18 mouse cellular contexts compared by ENCODE assay signal in the genomic region with DNA sequence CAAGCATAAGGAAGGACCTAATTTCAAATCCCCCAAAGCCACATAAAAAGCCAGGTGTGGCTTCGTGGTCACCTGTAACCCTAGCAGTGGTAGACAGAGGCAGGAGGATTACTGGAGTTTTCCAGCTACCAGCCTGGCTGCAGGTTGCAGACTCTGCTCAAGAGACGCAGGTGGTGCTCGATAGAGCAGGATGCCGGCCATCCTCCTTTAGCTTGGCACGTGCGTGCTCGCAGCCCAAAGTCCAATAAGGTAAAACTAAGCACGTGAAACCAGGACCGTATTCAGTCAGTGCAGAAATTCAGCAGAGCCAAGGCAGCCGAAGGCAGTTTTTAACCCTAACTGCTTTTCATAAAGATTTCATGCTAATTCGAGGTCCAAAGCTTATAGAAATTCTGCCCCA. TPM values are rescaled to one million over a fixed set of nuclear protein-coding genes. Genes with fewer than 3 reads are reported as not detected.
A peak's percentile ranks its signal among the peaks of the same experiment; 100 is the strongest.
DNase-seq lines count a peak whose midpoint lies in the region; ATAC-seq lines count a peak whose summit lies in the region.
"Had no signal": no experiment of that assay in that cellular context is flagged by ENCODE, and none has a peak within 500 bp of the region (broad histone marks: within the 10 kb centered on the region; RNA-seq: fewer than 3 reads in every experiment).

No protein-coding gene starts in this region.

- no peak overlapping the region for H3K27ac ChIP-seq in kidney, embryonic 16.5 days (ENCODE audit: low read length)
- H3K27ac ChIP-seq in hindbrain, embryonic 11.5 days (ENCODE audit: low read depth, low read length) = no peak overlapping the region
- no peak overlapping the region for H3K27ac ChIP-seq in forebrain, embryonic 12.5 days
- H3K27ac ChIP-seq: embryonic facial prominence, embryonic 15.5 days; hindbrain, embryonic 15.5 days; left cerebral cortex, adult 2 months; neural tube, embryonic 12.5 days had no signal

- H3K9ac ChIP-seq in kidney, embryonic 16.5 days (replicated peaks; ENCODE audit: low read length) = no peak overlapping the region
- no peak overlapping the region for H3K9ac ChIP-seq in hindbrain, embryonic 11.5 days (ENCODE audit: low read depth, low read length)
- H3K9ac ChIP-seq in forebrain, embryonic 12.5 days = no peak overlapping the region
- H3K9ac ChIP-seq: embryonic facial prominence, embryonic 15.5 days; hindbrain, embryonic 15.5 days; lung, embryonic 14.5 days; neural tube, embryonic 12.5 days had no signal

- peak; percentile 54 for DNase-seq in kidney, adult 18-20 months
- DNase-seq in kidney, postnatal 10 days = peak; percentile 49
- DNase-seq in naive thymus-derived CD4-positive, alpha-beta T cell, adult 2 months (ENCODE audit: low read depth) = peak; percentile 7
- no peak for DNase-seq in hindbrain, embryonic 11.5 days (ENCODE audit: low spot score)
- no peak for DNase-seq in cerebellum, adult 11-12 months
- DNase-seq: adrenal gland, adult 8-10 months; B cell, adult 2 months; cerebellum, adult 9-10 months; liver; lung, embryonic 14.5 days; thymus, postnatal 36 days had no signal

- H3K36me3 ChIP-seq in kidney, embryonic 16.5 days (ENCODE audit: insufficient read depth, low read length) = no peaks in the 10 kb centered on the region
- no peaks in the 10 kb centered on the region for H3K36me3 ChIP-seq in hindbrain, embryonic 11.5 days (ENCODE audit: control insufficient read depth, insufficient read depth, low read length)
- no peaks in the 10 kb centered on the region for H3K36me3 ChIP-seq in forebrain, embryonic 12.5 days (replicated peaks)
- H3K36me3 ChIP-seq: embryonic facial prominence, embryonic 15.5 days; hindbrain, embryonic 15.5 days; neural tube, embryonic 12.5 days had no signal

- H3K4me1 ChIP-seq in kidney, embryonic 16.5 days (ENCODE audit: insufficient read depth, low read length) = peaks cover 59% of the 10 kb centered on the region
- H3K4me1 ChIP-seq in hindbrain, embryonic 11.5 days (replicated peaks; ENCODE audit: control insufficient read depth, insufficient read depth, low read length) = no peaks in the 10 kb centered on the region
- H3K4me1 ChIP-seq in forebrain, embryonic 12.5 days = 0 out of 2 replicates have a peak, but pooled peaks cover 5% of the 10 kb centered on the region
- H3K4me1 ChIP-seq: megakaryocyte, embryonic 14.5 days had no signal

- WGBS in kidney, embryonic 16.5 days = 85% methylated on average over 11 of the region's 11 CpGs
- 91% methylated on average over 11 of the region's 11 CpGs for WGBS in hindbrain, embryonic 11.5 days
- 90% methylated on average over 11 of the region's 11 CpGs for WGBS in forebrain, embryonic 12.5 days

- H3K4me2 ChIP-seq in kidney, embryonic 16.5 days (replicated peaks; ENCODE audit: low read depth, low read length) = no peak overlapping the region
- H3K4me2 ChIP-seq in hindbrain, embryonic 11.5 days (replicated peaks; ENCODE audit: low read depth, low read length) = no peak overlapping the region
- H3K4me2 ChIP-seq in forebrain, embryonic 12.5 days = no peak overlapping the region
- H3K4me2 ChIP-seq: embryonic facial prominence, embryonic 15.5 days; hindbrain, embryonic 15.5 days; lung, embryonic 14.5 days; neural tube, embryonic 12.5 days had no signal

- H3K4me3 ChIP-seq in kidney, embryonic 16.5 days (ENCODE audit: low read length) = no peak overlapping the region
- no peak overlapping the region for H3K4me3 ChIP-seq in hindbrain, embryonic 11.5 days (ENCODE audit: low read depth, low read length)
- no peak overlapping the region for H3K4me3 ChIP-seq in forebrain, embryonic 12.5 days (replicated peaks)
- H3K4me3 ChIP-seq: embryonic facial prominence, embryonic 15.5 days; hindbrain, embryonic 15.5 days; left cerebral cortex, adult 2 months; megakaryocyte, embryonic 14.5 days; neural tube, embryonic 12.5 days had no signal

- no peaks in the 10 kb centered on the region for H3K27me3 ChIP-seq in kidney, embryonic 16.5 days (ENCODE audit: insufficient read depth, low read length)
- no peaks in the 10 kb centered on the region for H3K27me3 ChIP-seq in hindbrain, embryonic 11.5 days (ENCODE audit: control insufficient read depth, insufficient read depth, low read length)
- H3K27me3 ChIP-seq in forebrain, embryonic 12.5 days = no peaks in the 10 kb centered on the region
- H3K27me3 ChIP-seq: embryonic facial prominence, embryonic 15.5 days; hindbrain, embryonic 15.5 days; neural tube, embryonic 12.5 days had no signal

- H3K9me3 ChIP-seq in kidney, embryonic 16.5 days (ENCODE audit: low read length) = no peaks in the 10 kb centered on the region; the same call in 1 of the 2 replicates
- H3K9me3 ChIP-seq in hindbrain, embryonic 11.5 days (ENCODE audit: control insufficient read depth, low read length) = no peaks in the 10 kb centered on the region
- H3K9me3 ChIP-seq in forebrain, embryonic 12.5 days = no peaks in the 10 kb centered on the region
- H3K9me3 ChIP-seq: embryonic facial prominence, embryonic 15.5 days; hindbrain, embryonic 15.5 days; neural tube, embryonic 12.5 days had no signal

- ATAC-seq in kidney, embryonic 16.5 days (ENCODE audit: low FRiP score, low TSS enrichment) = no peak
- no peak for ATAC-seq in hindbrain, embryonic 11.5 days (ENCODE audit: low FRiP score)
- no peak for ATAC-seq in forebrain, embryonic 12.5 days (ENCODE audit: low FRiP score)

RNA-seq across cellular contexts. Expression of a gene that starts 40.0 kb away (rescaled TPM):
- 166 and 167 TPM in 2 replicates for polyA plus RNA-seq in kidney, embryonic 16.5 days (2015; fragmentation: Nextera tagmentation; extraction: Ambion mirVana)
- 132 and 163 TPM in 2 replicates for polyA plus RNA-seq in hindbrain, embryonic 11.5 days (2014; fragmentation: Nextera tagmentation; extraction: Ambion mirVana)
- polyA plus RNA-seq in forebrain, embryonic 12.5 days (2016; fragmentation: Nextera tagmentation; extraction: Ambion mirVana) = 140 and 147 TPM in 2 replicates

Comparison
In these comparisons a context has a peak if more than half of its experiments do, and no peak if none do; other contexts are left out.
1. DNase-seq: peak in kidney, adult 18-20 months (single experiment), kidney, postnatal 10 days (single experiment) and naive thymus-derived CD4-positive, alpha-beta T cell, adult 2 months (single experiment); none in hindbrain, embryonic 11.5 days (single experiment) and cerebellum, adult 11-12 months (single experiment).